Mouse (Mus musculus): ENCODE results near the gene Thbs4. TPM values are rescaled to one million over a fixed set of nuclear protein-coding genes. Genes with fewer than 3 reads are reported as not detected.
A peak's percentile ranks its signal among the peaks of the same experiment; 100 is the strongest.

Thbs4 gene
- polyA plus RNA-seq, 1 experiment from 2014 or later: 1.6 TPM

DNA sequence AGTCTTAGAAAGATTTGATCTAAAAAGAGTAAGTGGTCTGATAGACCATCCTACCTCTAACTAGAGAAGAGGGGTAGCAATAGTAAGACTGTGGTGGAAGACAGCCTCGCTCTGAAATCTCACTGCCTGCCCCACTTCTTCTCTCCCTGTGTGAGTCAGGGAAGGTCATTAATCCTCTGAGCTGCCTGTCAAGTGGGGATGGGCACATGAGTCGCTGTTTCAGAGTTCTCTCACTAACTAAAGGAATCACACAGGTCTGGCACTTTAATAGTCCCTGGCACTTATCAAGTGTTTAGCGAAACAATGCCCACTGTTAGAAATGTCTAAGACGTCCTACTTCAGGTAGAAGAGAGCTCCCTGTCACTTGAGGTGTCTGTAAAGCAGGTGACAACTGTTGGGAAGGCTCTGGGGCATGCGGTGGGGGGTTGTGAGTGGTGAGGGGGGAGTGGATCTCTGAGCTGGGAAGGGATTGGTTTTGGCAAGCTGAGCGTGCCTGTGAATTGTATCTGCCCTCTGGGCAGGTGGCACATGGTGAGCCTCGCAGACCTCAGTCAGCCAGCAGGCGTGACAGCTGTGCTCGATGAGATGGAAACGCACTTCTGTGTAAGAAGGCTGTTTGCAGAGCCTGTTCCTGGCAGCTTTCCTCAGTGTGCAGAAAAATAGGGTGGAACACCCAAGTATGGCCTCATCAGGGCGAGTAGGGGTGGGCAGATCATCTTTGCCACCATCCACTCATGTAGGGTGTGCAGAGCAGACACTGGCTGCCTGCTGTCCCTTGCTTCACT, 57.9 kb downstream of the Thbs4 start:
- H3K9ac ChIP-seq (ENCODE audit: low read depth, low read length): no peak overlapping the region
- no peak overlapping the region for H3K4me3 ChIP-seq (ENCODE audit: low read depth, low read length)
- no peaks in the 10 kb centered on the region for H3K27me3 ChIP-seq (ENCODE audit: control insufficient read depth, insufficient read depth, low read depth, low read length)
- peaks cover 3% of the 10 kb centered on the region; the same call in 1 of the 2 replicates for H3K4me1 ChIP-seq (ENCODE audit: control insufficient read depth, insufficient read depth, low read length)
- ATAC-seq: peak; percentile 64
- 40% methylated on average over 11 of the region's 11 CpGs for WGBS
- H3K27ac ChIP-seq (ENCODE audit: low read length): no peak overlapping the region
- no peaks in the 10 kb centered on the region for H3K9me3 ChIP-seq (replicated peaks; ENCODE audit: control insufficient read depth, low read length, poor library complexity, severe bottlenecking)
- H3K36me3 ChIP-seq (ENCODE audit: control insufficient read depth, insufficient read depth, low read length): no peaks in the 10 kb centered on the region
- no peak overlapping the region for H3K4me2 ChIP-seq (ENCODE audit: low read length)

DNA sequence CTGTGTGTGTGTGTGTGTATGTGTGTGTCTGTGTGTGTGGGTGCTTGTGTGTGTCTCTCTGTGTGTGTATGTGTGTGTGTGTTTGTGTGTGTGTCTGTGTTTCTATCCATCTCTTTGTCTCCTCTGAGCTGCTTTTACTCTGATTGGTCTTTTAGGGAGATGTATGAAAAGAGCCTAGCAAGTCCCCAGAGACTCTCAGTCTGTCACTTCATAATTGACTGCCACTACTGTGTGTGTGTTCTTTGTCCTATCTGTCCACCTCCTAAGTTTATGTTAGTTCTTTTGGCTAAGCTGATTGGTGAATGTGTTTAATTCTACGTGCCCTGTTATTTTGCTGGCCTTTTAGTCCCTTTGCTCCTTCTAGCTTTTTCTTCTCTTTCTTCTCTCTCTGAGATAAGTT, 58.9 kb downstream of the Thbs4 start:
- no peak overlapping the region for H3K27ac ChIP-seq (ENCODE audit: low read length)
- H3K4me1 ChIP-seq (ENCODE audit: control insufficient read depth, insufficient read depth, low read length): peaks cover 3% of the 10 kb centered on the region; the same call in 1 of the 2 replicates
- 57% methylated on average over 1 of the region's 1 CpGs for WGBS
- H3K4me2 ChIP-seq (ENCODE audit: low read length): no peak overlapping the region
- H3K9me3 ChIP-seq (replicated peaks; ENCODE audit: control insufficient read depth, low read length, poor library complexity, severe bottlenecking): no peaks in the 10 kb centered on the region
- H3K9ac ChIP-seq (ENCODE audit: low read depth, low read length): no peak overlapping the region
- H3K36me3 ChIP-seq (ENCODE audit: control insufficient read depth, insufficient read depth, low read length): no peaks in the 10 kb centered on the region
- H3K4me3 ChIP-seq (ENCODE audit: low read depth, low read length): no peak overlapping the region
- no peaks in the 10 kb centered on the region for H3K27me3 ChIP-seq (ENCODE audit: control insufficient read depth, insufficient read depth, low read depth, low read length)
- no peak for ATAC-seq

DNA sequence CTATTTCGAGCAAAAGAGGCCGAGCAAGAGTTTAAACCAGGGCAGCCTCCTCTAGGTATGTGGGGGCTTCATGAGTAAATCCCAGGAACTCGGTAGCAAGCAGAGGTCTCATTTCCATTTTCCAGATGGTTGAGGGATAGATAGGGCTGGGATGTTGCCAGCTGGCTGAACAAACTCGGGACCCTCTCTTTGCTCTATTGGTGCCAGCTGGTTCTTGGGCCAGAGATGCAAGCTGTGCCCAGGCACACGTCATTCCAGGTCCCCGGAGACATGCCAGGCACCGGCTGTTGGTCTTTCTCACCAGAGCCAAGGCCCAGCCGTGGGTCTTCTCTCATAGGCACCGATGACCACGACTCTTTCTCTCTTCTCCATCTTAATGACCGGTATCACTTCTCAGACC, 60.9 kb downstream of the Thbs4 start:
- WGBS: 74% methylated on average over 11 of the region's 11 CpGs
- peak; percentile 59 for ATAC-seq
- H3K27ac ChIP-seq (ENCODE audit: low read length): 0 out of 2 replicates have a peak overlapping the region, but pooled peaks have one; percentile 31

DNA sequence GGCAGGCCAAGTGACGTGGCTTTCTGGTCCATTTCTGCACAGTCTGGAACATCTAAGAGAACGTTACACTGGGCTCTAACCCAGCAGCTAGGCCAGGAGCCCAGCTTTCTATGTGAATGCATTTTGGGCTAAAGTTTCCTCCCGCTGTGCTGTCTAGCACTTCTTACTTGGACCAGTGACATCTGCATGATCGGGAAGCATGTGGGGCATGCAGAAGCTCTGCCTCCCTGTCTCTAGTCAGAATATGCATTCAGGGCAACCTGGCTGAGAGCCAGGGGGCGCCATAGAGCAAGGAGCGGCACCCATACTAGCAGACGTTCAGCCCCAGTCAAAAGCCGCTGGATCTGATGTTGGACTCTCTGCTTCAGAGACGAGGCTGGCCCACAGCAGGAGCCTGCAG, 61.4 kb downstream of the Thbs4 start:
- H3K4me1 ChIP-seq (ENCODE audit: control insufficient read depth, insufficient read depth, low read length): peaks cover 3% of the 10 kb centered on the region; the same call in 1 of the 2 replicates
- no peak overlapping the region for H3K4me2 ChIP-seq (ENCODE audit: low read length)
- H3K9ac ChIP-seq (ENCODE audit: low read depth, low read length): no peak overlapping the region
- H3K27ac ChIP-seq (ENCODE audit: low read length): 0 out of 2 replicates have a peak overlapping the region, but pooled peaks have one; percentile 31
- no peaks in the 10 kb centered on the region for H3K9me3 ChIP-seq (replicated peaks; ENCODE audit: control insufficient read depth, low read length, poor library complexity, severe bottlenecking)
- WGBS: 37% methylated on average over 9 of the region's 9 CpGs
- H3K36me3 ChIP-seq (ENCODE audit: control insufficient read depth, insufficient read depth, low read length): no peaks in the 10 kb centered on the region
- no peak; the same call in 1 of the 2 replicates for ATAC-seq
- H3K4me3 ChIP-seq (ENCODE audit: low read depth, low read length): no peak overlapping the region
- no peaks in the 10 kb centered on the region for H3K27me3 ChIP-seq (ENCODE audit: control insufficient read depth, insufficient read depth, low read depth, low read length)

More for the DNA sequence above, 60.9 kb downstream of the Thbs4 start:
- H3K4me3 ChIP-seq (ENCODE audit: low read depth, low read length): no peak overlapping the region
- H3K9ac ChIP-seq (ENCODE audit: low read depth, low read length): no peak overlapping the region
- H3K4me1 ChIP-seq (ENCODE audit: control insufficient read depth, insufficient read depth, low read length): peaks cover 3% of the 10 kb centered on the region; the same call in 1 of the 2 replicates
- H3K4me2 ChIP-seq (ENCODE audit: low read length): no peak overlapping the region
- H3K36me3 ChIP-seq (ENCODE audit: control insufficient read depth, insufficient read depth, low read length): no peaks in the 10 kb centered on the region
- H3K9me3 ChIP-seq (replicated peaks; ENCODE audit: control insufficient read depth, low read length, poor library complexity, severe bottlenecking): no peaks in the 10 kb centered on the region
- H3K27me3 ChIP-seq (ENCODE audit: control insufficient read depth, insufficient read depth, low read depth, low read length): no peaks in the 10 kb centered on the region

DNA sequence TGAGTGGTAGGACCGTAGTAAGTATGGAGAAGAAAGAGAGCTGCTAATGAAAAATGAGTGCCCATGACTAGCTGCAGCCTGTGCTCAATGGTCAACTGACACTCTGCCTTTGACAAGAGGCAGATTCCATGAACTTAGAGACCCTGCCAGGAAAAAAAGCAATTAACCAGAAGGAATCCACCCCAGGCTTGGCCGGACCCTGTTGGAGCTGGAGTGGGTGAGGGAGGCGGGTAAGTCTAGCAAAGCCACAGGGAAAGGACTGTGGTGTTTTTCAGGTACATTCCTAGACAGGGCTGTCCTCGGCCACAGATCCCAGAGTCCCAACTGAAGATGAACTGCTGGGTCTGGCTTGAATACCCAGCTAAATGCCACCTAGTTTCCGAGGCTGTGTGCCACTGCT, 61.8 kb downstream of the Thbs4 start:
- H3K9ac ChIP-seq (ENCODE audit: low read depth, low read length): no peak overlapping the region
- H3K9me3 ChIP-seq (replicated peaks; ENCODE audit: control insufficient read depth, low read length, poor library complexity, severe bottlenecking): no peaks in the 10 kb centered on the region
- no peak overlapping the region for H3K4me3 ChIP-seq (ENCODE audit: low read depth, low read length)
- 88% methylated on average over 5 of the region's 5 CpGs for WGBS
- H3K27me3 ChIP-seq (ENCODE audit: control insufficient read depth, insufficient read depth, low read depth, low read length): no peaks in the 10 kb centered on the region
- H3K4me2 ChIP-seq (ENCODE audit: low read length): no peak overlapping the region
- H3K27ac ChIP-seq (ENCODE audit: low read length): no peak overlapping the region
- H3K36me3 ChIP-seq (ENCODE audit: control insufficient read depth, insufficient read depth, low read length): no peaks in the 10 kb centered on the region
- ATAC-seq: no peak
- H3K4me1 ChIP-seq (ENCODE audit: control insufficient read depth, insufficient read depth, low read length): peaks cover 3% of the 10 kb centered on the region; the same call in 1 of the 2 replicates

DNA sequence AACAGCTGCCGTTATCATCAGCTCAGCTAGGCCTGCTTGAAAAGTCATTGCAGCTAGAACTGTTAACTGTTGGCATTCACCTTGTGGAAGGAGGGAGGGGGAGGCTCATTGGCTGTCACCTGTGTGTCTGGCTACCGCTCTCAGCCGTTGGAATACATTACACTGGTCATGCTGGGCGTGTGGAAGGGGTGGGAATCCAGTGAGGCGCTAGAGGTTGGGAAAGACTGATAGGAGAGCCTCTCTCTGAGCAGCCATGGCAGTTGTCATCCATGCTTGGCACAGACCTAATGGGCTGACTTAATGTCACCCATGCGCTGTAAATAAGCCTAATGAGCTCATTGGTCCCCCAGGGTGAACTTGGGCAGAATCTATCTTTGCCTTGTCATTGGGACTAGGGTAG, 62.8 kb downstream of the Thbs4 start:
- no peak for ATAC-seq
- H3K36me3 ChIP-seq (ENCODE audit: control insufficient read depth, insufficient read depth, low read length): no peaks in the 10 kb centered on the region
- H3K4me3 ChIP-seq (ENCODE audit: low read depth, low read length): no peak overlapping the region
- H3K27ac ChIP-seq (ENCODE audit: low read length): no peak overlapping the region
- H3K4me1 ChIP-seq (ENCODE audit: control insufficient read depth, insufficient read depth, low read length): peaks cover 2% of the 10 kb centered on the region; the same call in 1 of the 2 replicates
- no peaks in the 10 kb centered on the region for H3K9me3 ChIP-seq (replicated peaks; ENCODE audit: control insufficient read depth, low read length, poor library complexity, severe bottlenecking)
- H3K27me3 ChIP-seq (ENCODE audit: control insufficient read depth, insufficient read depth, low read depth, low read length): no peaks in the 10 kb centered on the region
- H3K4me2 ChIP-seq (ENCODE audit: low read length): no peak overlapping the region
- H3K9ac ChIP-seq (ENCODE audit: low read depth, low read length): no peak overlapping the region
- WGBS: 79% methylated on average over 6 of the region's 6 CpGs

DNA sequence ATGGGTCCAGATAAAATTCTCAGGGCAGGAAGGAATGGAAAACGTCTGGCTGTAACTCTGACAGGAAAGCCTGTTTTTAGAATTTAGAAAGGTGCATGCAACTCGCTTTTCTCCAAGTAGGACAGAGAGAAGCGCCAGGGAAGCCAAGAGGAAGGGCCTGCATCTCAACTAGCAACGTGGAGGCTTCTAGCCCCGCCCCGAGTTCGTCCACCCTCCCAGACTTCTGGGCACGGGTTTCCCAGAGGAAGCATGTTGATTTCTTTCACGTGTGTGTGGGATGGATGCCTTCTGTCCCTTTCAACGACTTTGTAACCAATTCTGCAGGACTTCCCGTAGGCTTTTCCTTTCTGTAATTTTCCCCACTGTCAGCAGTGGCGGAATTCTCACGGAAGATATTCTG, 64.8 kb downstream of the Thbs4 start:
- H3K4me2 ChIP-seq (ENCODE audit: low read length): no peak overlapping the region
- no peaks in the 10 kb centered on the region for H3K36me3 ChIP-seq (ENCODE audit: control insufficient read depth, insufficient read depth, low read length)
- H3K9me3 ChIP-seq (replicated peaks; ENCODE audit: control insufficient read depth, low read length, poor library complexity, severe bottlenecking): no peaks in the 10 kb centered on the region
- H3K27ac ChIP-seq (ENCODE audit: low read length): no peak overlapping the region
- no peaks in the 10 kb centered on the region for H3K27me3 ChIP-seq (ENCODE audit: control insufficient read depth, insufficient read depth, low read depth, low read length)
- no peak overlapping the region for H3K4me3 ChIP-seq (ENCODE audit: low read depth, low read length)
- H3K9ac ChIP-seq (ENCODE audit: low read depth, low read length): no peak overlapping the region
- no peak for ATAC-seq
- H3K4me1 ChIP-seq (ENCODE audit: control insufficient read depth, insufficient read depth, low read length): no peaks in the 10 kb centered on the region
- 76% methylated on average over 13 of the region's 13 CpGs for WGBS

DNA sequence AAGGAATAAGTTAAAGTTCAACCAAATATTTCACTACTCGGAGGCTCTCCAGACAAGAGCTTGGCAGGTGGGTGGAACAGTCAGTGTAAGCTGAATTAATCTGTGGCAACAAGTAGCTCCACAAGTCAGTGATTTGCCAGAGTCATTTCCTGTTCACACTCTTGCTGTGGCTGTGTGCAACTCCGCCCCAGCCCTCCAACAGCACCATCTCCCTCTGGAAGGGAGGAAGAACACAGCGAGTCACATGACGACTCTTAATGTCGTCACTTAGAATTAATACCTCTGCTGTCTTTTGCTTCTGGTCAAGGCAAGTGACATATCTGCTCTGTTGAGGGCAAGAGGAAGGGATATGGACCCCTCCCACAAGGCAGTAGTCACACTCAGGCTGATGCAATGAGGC, 72.2 kb downstream of the Thbs4 start:
- H3K9me3 ChIP-seq (replicated peaks; ENCODE audit: control insufficient read depth, low read length, poor library complexity, severe bottlenecking): no peaks in the 10 kb centered on the region
- no peak overlapping the region for H3K4me2 ChIP-seq (ENCODE audit: low read length)
- ATAC-seq: no peak
- H3K27me3 ChIP-seq (ENCODE audit: control insufficient read depth, insufficient read depth, low read depth, low read length): no peaks in the 10 kb centered on the region
- no peaks in the 10 kb centered on the region for H3K4me1 ChIP-seq (ENCODE audit: control insufficient read depth, insufficient read depth, low read length)
- no peak overlapping the region for H3K9ac ChIP-seq (ENCODE audit: low read depth, low read length)
- H3K27ac ChIP-seq (ENCODE audit: low read length): no peak overlapping the region
- H3K4me3 ChIP-seq (ENCODE audit: low read depth, low read length): no peak overlapping the region
- WGBS: 83% methylated on average over 5 of the region's 5 CpGs
- H3K36me3 ChIP-seq (ENCODE audit: control insufficient read depth, insufficient read depth, low read length): no peaks in the 10 kb centered on the region

DNA sequence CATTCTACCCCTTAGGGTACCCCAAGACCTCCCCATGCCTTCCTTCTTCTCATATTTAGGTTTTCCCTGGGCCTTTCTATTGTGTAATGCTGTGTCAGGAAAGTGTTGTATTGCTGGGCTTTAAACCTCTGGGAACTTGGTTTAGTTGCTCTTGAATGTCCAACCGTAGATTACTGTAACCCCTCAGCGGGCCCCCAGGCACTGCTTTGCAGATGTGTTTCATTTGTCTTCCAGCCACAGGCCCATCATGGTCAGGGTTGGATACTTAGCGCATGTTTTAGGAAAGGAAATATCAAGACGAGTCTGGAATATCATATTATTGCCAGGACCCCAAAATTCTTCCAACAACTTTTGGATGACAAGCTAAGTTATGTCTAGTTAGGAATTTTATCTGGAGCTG, 73.6 kb downstream of the Thbs4 start:
- Histone ChIP-seq H3K36me3 (ENCODE audit: control insufficient read depth, insufficient read depth, low read length) (no peaks in the 10 kb centered on the region), H3K27ac (ENCODE audit: low read length) (no peak overlapping the region), H3K4me3 (ENCODE audit: low read depth, low read length) (no peak overlapping the region), H3K4me2 (ENCODE audit: low read length) (no peak overlapping the region), H3K9ac (ENCODE audit: low read depth, low read length) (no peak overlapping the region), H3K9me3 (replicated peaks; ENCODE audit: control insufficient read depth, low read length, poor library complexity, severe bottlenecking) (no peaks in the 10 kb centered on the region), H3K4me1 (ENCODE audit: control insufficient read depth, insufficient read depth, low read length) (no peaks in the 10 kb centered on the region), H3K27me3 (ENCODE audit: control insufficient read depth, insufficient read depth, low read depth, low read length) (no peaks in the 10 kb centered on the region)
- WGBS: 96% methylated on average over 4 of the region's 4 CpGs
- ATAC-seq: no peak

Measured in midbrain, embryonic 16.5 days (tissue).